Mouse (Mus musculus): ENCODE data around the gene Ankrd33b. TPM values are rescaled to one million over a fixed set of nuclear protein-coding genes. Genes with fewer than 3 reads are reported as not detected.

The Ankrd33b gene
- total and polyA plus RNA-seq, 3 experiments: 0.11 TPM; not detected in 2

DNA sequence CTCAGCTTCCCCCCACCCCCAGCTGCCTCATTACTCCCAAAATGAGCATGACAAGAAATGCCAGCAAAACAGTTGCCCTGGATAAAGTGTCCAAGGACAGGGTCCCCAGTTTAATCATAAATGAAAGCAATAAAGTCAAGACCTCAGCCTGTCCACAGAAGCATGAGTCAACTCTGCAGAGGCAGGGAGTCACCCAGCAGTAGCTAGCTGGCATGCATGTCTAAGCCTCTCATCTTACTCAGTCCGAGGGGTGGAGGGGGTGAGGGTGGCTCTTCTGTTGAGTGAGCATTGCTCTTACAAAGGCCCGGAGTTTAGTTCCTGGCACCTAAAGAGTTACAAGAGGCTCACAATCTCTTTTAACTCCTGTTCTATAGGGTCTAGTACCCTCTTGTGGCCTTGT lies 55.5 kb downstream of the Ankrd33b start:
- H3K4me3 ChIP-seq (ENCODE audit: low read depth, low read length): no peak overlapping the region
- peaks cover 3% of the 10 kb centered on the region; the same call in 1 of the 2 replicates for H3K9me3 ChIP-seq (replicated peaks)
- H3K36me3 ChIP-seq (replicated peaks): no peaks in the 10 kb centered on the region
- H3K4me1 ChIP-seq (ENCODE audit: insufficient read depth, low read depth, low read length): no peaks in the 10 kb centered on the region; the same call in 1 of the 2 replicates
- TF ChIP-seq POLR2AphosphoS5 (IDR thresholded peaks at IDR 0.05; ENCODE audit: insufficient replicate concordance, low read depth, low read length) (no peak), GATA2 (IDR thresholded peaks at IDR 0.05; ENCODE audit: borderline replicate concordance, low read depth, low read length) (no peak), GATA1 (IDR thresholded peaks at IDR 0.05; ENCODE audit: borderline replicate concordance, low read length) (no peak)
- no peak for ATAC-seq (ENCODE audit: extremely low read depth, insufficient number of reproducible peaks, low FRiP score, poor library complexity, severe bottlenecking)
- DNase-seq (ENCODE audit: low spot score): no peak
- H3K27me3 ChIP-seq (ENCODE audit: insufficient read depth, low read length): no peaks in the 10 kb centered on the region

DNA sequence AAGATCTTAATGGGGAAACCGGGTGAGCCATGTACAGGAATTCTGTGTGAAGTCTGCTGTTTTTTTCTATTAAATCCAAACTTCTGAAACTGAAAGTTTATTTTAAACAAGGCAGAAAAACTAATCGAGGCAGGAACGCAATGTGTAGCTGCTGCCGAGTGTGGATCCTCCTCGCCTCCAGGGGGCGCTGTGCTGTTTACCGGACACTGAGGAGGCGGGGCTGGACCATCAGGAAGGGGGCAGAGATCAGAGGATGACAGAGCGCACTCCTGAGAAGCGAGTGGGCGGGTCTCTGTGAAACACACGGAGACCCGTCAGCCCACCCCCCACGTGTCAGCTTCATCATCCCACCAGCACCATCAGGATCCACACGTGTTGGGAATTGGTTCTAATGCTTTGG lies 58.0 kb downstream of the Ankrd33b start:
- no peak overlapping the region for H3K4me3 ChIP-seq (ENCODE audit: low read depth, low read length)
- ATAC-seq (ENCODE audit: extremely low read depth, insufficient number of reproducible peaks, low FRiP score, poor library complexity, severe bottlenecking): no peak
- H3K36me3 ChIP-seq (replicated peaks): no peaks in the 10 kb centered on the region
- no peaks in the 10 kb centered on the region for H3K4me1 ChIP-seq (ENCODE audit: insufficient read depth, low read depth, low read length)
- 0 out of 2 replicates have a peak, but pooled peaks cover 2% of the 10 kb centered on the region for H3K9me3 ChIP-seq (replicated peaks)
- DNase-seq (ENCODE audit: low spot score): no peak
- no peak for TF ChIP-seq GATA2 (IDR thresholded peaks at IDR 0.05; ENCODE audit: borderline replicate concordance, low read depth, low read length)
- no peak for TF ChIP-seq CTCF (IDR thresholded peaks at IDR 0.05; ENCODE audit: low read depth, low read length)
- no peak for TF ChIP-seq GATA1 (IDR thresholded peaks at IDR 0.05; ENCODE audit: borderline replicate concordance, low read length)
- no peak for TF ChIP-seq POLR2AphosphoS5 (IDR thresholded peaks at IDR 0.05; ENCODE audit: insufficient replicate concordance, low read depth, low read length)
- no peak for TF ChIP-seq TAL1 (conservative IDR thresholded peaks at IDR 0.05; ENCODE audit: low read depth, low read length)
- H3K27me3 ChIP-seq (ENCODE audit: insufficient read depth, low read length): no peaks in the 10 kb centered on the region

GRCm38 (mm10) chr15:31306726-31307125 lies 60.8 kb downstream of the Ankrd33b start:
- Histone ChIP-seq H3K36me3 (replicated peaks) (no peaks in the 10 kb centered on the region), H3K27me3 (ENCODE audit: insufficient read depth, low read length) (no peaks in the 10 kb centered on the region), H3K4me3 (ENCODE audit: low read depth, low read length) (no peak overlapping the region), H3K4me1 (ENCODE audit: insufficient read depth, low read depth, low read length) (no peaks in the 10 kb centered on the region), H3K9me3 (replicated peaks) (no peaks in the 10 kb centered on the region)
- DNase-seq (ENCODE audit: low spot score) (no peak), ATAC-seq (ENCODE audit: extremely low read depth, insufficient number of reproducible peaks, low FRiP score, poor library complexity, severe bottlenecking) (no peak)
- TF ChIP-seq GATA1 (IDR thresholded peaks at IDR 0.05; ENCODE audit: borderline replicate concordance, low read length) (no peak), TAL1 (conservative IDR thresholded peaks at IDR 0.05; ENCODE audit: low read depth, low read length) (no peak), POLR2AphosphoS5 (IDR thresholded peaks at IDR 0.05; ENCODE audit: insufficient replicate concordance, low read depth, low read length) (no peak), CTCF (IDR thresholded peaks at IDR 0.05; ENCODE audit: low read depth, low read length) (no peak), GATA2 (IDR thresholded peaks at IDR 0.05; ENCODE audit: borderline replicate concordance, low read depth, low read length) (no peak)

- no peak overlapping the region for H3K4me3 ChIP-seq (ENCODE audit: low read depth, low read length)
- H3K9me3 ChIP-seq (replicated peaks): no peaks in the 10 kb centered on the region
- TF ChIP-seq GATA1 (IDR thresholded peaks at IDR 0.05; ENCODE audit: borderline replicate concordance, low read length) (no peak), POLR2AphosphoS5 (IDR thresholded peaks at IDR 0.05; ENCODE audit: insufficient replicate concordance, low read depth, low read length) (no peak), GATA2 (IDR thresholded peaks at IDR 0.05; ENCODE audit: borderline replicate concordance, low read depth, low read length) (no peak), CTCF (IDR thresholded peaks at IDR 0.05; ENCODE audit: low read depth, low read length) (no peak), TAL1 (conservative IDR thresholded peaks at IDR 0.05; ENCODE audit: low read depth, low read length) (no peak)
- H3K27me3 ChIP-seq (ENCODE audit: insufficient read depth, low read length): no peaks in the 10 kb centered on the region
- H3K4me1 ChIP-seq (ENCODE audit: insufficient read depth, low read depth, low read length): no peaks in the 10 kb centered on the region
- ATAC-seq (ENCODE audit: extremely low read depth, insufficient number of reproducible peaks, low FRiP score, poor library complexity, severe bottlenecking): no peak
- no peaks in the 10 kb centered on the region for H3K36me3 ChIP-seq (replicated peaks)
- DNase-seq (ENCODE audit: low spot score): no peak
Observed at GRCm38 (mm10) chr15:31305181-31305580, 62.3 kb downstream of the Ankrd33b start.

GRCm38 (mm10) chr15:31304302-31304701 lies 63.2 kb downstream of the Ankrd33b start:
- no peaks in the 10 kb centered on the region for H3K36me3 ChIP-seq (replicated peaks)
- no peaks in the 10 kb centered on the region for H3K4me1 ChIP-seq (ENCODE audit: insufficient read depth, low read depth, low read length)
- ATAC-seq (ENCODE audit: extremely low read depth, insufficient number of reproducible peaks, low FRiP score, poor library complexity, severe bottlenecking) (no peak), DNase-seq (ENCODE audit: low spot score) (no peak)
- peaks cover 3% of the 10 kb centered on the region; the same call in 1 of the 2 replicates for H3K27me3 ChIP-seq (ENCODE audit: insufficient read depth, low read length)
- no peaks in the 10 kb centered on the region for H3K9me3 ChIP-seq (replicated peaks)
- TF ChIP-seq GATA2 (IDR thresholded peaks at IDR 0.05; ENCODE audit: borderline replicate concordance, low read depth, low read length): no peak
- TF ChIP-seq POLR2AphosphoS5 (IDR thresholded peaks at IDR 0.05; ENCODE audit: insufficient replicate concordance, low read depth, low read length): no peak
- TF ChIP-seq GATA1 (IDR thresholded peaks at IDR 0.05; ENCODE audit: borderline replicate concordance, low read length): no peak
- TF ChIP-seq TAL1 (conservative IDR thresholded peaks at IDR 0.05; ENCODE audit: low read depth, low read length): no peak
- TF ChIP-seq CTCF (IDR thresholded peaks at IDR 0.05; ENCODE audit: low read depth, low read length): no peak
- no peak overlapping the region for H3K4me3 ChIP-seq (ENCODE audit: low read depth, low read length)

DNA sequence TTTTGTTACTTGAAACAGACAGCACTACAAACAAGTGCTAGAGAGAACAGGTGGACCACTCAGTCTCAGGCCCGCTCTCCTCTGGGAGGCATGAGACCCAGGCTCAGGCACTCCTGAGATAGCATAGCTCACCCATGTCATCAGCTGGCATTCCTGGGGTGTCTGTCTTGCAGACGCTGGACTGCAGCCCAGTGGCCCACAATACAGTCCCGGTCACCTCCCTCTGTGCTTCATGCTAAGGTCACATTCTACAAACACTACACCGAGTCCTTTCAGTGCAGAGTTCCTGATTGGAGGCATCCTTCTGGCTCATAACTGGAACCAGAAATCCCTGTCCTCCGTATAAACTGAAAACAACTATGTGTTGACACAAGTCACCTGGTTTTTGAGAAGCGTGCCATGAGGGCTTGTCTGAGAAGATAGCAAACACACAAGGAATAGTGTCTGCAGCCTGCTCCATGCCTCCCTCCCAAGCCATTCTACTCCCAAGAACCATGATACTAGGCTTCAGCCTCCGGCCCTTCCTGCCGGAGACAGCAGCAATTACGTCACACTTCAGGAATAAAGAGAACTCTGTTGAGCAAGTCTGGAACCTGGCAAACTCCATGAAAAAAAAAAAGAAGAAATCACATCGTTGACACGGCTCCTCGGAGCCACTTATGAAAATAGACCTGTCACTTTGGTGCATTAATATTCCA lies 65.1 kb downstream of the Ankrd33b start:
- Histone ChIP-seq H3K9me3 (replicated peaks) (no peaks in the 10 kb centered on the region), H3K4me3 (ENCODE audit: low read depth, low read length) (no peak overlapping the region), H3K36me3 (replicated peaks) (no peaks in the 10 kb centered on the region), H3K27me3 (ENCODE audit: insufficient read depth, low read length) (peaks cover 3% of the 10 kb centered on the region; the same call in 1 of the 2 replicates), H3K4me1 (ENCODE audit: insufficient read depth, low read depth, low read length) (no peaks in the 10 kb centered on the region)
- ATAC-seq (ENCODE audit: extremely low read depth, insufficient number of reproducible peaks, low FRiP score, poor library complexity, severe bottlenecking) (no peak), DNase-seq (ENCODE audit: low spot score) (no peak)
- TF ChIP-seq GATA2 (IDR thresholded peaks at IDR 0.05; ENCODE audit: borderline replicate concordance, low read depth, low read length): no peak
- no peak for TF ChIP-seq GATA1 (IDR thresholded peaks at IDR 0.05; ENCODE audit: borderline replicate concordance, low read length)
- no peak for TF ChIP-seq TAL1 (conservative IDR thresholded peaks at IDR 0.05; ENCODE audit: low read depth, low read length)
- no peak for TF ChIP-seq POLR2AphosphoS5 (IDR thresholded peaks at IDR 0.05; ENCODE audit: insufficient replicate concordance, low read depth, low read length)
- TF ChIP-seq CTCF (IDR thresholded peaks at IDR 0.05; ENCODE audit: low read depth, low read length): no peak
